Mouse (Mus musculus): ENCODE data around the gene Syngap1. TPM values are rescaled to one million over a fixed set of nuclear protein-coding genes. Genes with fewer than 3 reads are reported as not detected.
A peak's percentile ranks its signal among the peaks of the same experiment; 100 is the strongest.

The Syngap1 gene
- polyA plus RNA-seq, 1 experiment: 136 TPM

DNA sequence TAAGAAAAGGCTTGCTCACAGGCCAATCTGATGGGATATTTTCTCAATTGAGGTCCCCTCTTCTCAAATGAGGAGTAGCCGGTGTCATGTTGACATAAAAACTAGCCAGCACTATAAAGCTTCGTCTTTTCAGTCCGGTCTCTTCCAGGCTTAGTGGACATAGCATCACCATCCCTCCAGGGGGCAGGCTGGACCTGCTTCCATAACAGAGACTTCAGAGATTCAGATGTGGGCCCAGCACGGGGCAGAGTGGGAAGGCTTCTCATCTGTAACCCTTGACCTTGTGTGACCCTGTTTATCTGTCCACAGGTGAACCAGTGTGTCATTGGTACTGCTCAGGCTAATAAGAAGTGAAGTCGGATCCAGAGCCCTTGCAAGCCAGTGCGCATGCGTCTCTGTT, 9.3 kb upstream of the Syngap1 start:
- TF ChIP-seq CTCF (IDR thresholded peaks at IDR 0.05; ENCODE audit: borderline replicate concordance, extremely low read depth, insufficient read depth, insufficient read length): peak; percentile 34; the same call in 1 of the 2 replicates
- peak; percentile 53 for DNase-seq (ENCODE audit: low read depth)

DNA sequence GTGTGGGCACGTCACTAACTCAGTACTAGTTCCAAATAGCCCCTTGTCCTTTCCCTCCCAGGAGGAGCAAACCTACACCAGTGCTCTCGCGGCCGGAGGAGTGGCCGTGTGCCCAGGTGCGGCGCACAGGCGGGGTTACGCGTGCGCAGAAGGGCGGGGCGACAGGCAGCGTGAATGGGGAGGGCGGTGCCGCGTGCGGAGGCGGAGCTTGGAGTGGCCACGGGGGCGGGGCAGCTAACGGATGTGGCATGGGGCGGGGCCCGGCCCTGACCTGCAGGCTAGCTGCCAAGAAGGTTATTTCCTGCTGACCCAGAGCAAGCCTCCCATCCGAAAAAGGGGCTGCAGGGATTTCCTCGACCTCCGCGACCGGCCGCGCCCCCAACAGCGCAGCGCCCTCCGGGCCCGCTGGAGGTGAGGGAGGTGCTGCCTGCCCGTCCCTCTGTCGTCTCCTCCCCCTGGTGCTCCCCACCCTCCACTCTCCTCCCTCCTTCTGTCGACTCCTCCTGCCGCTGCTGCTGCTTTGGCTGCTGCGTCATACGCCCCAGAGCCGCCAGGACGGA, 8.1 kb upstream of the Syngap1 start, which contains the start of gene Phf1:
Gene Phf1 (plus strand): TSS at position 214 of the 560 bp plus-strand sequence.
- DNase-seq (ENCODE audit: low read depth): peak; percentile 94
- TF ChIP-seq POLR2A (IDR thresholded peaks at IDR 0.05; ENCODE audit: borderline replicate concordance, extremely low read depth, insufficient read depth, insufficient read length, poor library complexity, severe bottlenecking) (peak; percentile 52; the same call in 1 of the 2 replicates), CTCF (IDR thresholded peaks at IDR 0.05; ENCODE audit: borderline replicate concordance, extremely low read depth, insufficient read depth, insufficient read length) (no peak)

DNA sequence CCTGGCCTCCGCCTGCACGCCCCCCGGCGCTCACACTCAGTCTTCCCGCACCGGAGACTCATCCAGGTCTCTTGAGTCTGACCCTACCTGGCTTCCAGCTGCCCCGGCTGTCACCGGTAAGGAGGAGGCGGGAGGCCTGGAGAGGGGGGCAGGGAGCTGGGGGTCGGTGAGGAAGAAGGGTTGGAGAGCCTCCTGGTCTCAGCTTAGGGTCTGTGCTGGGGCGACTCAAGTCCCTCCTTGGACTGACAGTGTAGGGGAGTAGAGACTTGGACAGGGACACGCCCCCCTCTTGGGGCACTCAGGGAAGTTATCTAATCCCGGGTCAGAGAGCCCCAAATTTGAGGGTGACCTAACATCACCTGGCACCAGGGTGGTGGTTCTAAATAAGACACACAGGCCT, 7.6 kb upstream of the Syngap1 start:
- no peak for DNase-seq (ENCODE audit: low read depth)
- no peak for TF ChIP-seq POLR2A (IDR thresholded peaks at IDR 0.05; ENCODE audit: borderline replicate concordance, extremely low read depth, insufficient read depth, insufficient read length, poor library complexity, severe bottlenecking)

DNA sequence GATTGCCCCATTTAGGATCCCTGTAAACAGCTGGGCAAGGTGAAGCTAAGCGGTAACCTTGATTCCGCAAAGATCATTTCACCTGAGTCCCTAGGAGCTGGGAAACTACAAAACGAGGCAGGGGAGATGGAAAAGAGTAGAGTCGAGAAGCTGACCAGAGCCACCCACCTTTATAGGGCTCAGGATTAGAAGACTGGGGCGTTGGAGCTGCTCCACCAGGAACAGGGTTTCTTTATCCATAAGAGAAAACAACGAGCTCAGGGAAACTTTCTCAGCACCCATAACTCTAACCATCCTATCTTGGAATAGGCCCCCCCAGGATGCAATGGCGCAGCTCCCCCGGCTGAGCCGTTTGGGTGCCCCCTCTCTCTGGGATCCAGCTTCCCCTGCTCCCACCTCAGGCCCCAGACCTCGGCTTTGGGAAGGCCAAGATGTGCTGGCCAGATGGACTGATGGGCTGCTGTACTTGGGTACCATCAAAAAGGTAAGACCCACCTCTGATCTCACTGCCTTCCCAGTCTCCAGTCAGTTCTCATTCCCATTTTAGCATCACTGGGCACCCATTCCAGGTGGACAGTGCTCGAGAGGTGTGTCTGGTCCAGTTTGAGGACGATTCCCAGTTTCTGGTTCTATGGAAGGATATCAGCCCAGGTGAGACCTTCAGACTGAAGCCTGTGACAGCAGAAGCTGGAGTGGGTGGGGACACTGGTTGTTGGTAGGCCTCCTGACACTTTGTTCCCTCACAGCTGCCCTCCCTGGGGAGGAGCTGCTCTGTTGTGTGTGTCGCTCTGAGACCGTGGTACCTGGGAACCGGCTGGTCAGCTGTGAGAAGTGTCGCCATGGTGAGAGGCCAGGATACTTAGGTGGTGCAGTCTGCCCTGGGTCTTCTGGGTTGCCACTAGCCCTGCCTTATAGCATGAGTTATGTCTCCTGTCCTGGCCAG, 6.9 kb upstream of the Syngap1 start:
- DNase-seq (ENCODE audit: low read depth): no peak
- TF ChIP-seq POLR2A (IDR thresholded peaks at IDR 0.05; ENCODE audit: borderline replicate concordance, extremely low read depth, insufficient read depth, insufficient read length, poor library complexity, severe bottlenecking) (no peak), CTCF (IDR thresholded peaks at IDR 0.05; ENCODE audit: borderline replicate concordance, extremely low read depth, insufficient read depth, insufficient read length) (no peak)

DNA sequence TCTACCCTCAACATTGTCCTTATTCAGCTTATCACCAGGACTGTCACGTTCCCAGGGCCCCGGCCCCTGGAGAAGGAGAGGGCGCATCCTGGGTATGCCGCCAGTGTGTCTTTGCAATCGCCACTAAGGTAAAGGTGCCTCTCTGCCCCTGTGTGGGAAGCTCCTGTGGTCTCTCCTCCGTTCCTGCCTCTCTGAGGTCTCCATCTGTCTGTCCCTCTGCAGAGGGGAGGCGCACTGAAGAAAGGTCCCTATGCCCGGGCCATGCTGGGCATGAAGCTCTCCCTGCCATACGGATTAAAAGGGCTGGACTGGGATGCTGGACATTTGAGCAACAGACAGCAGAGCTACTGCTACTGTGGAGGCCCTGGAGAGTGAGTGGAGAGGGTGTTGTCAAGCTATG, 6.0 kb upstream of the Syngap1 start:
- TF ChIP-seq POLR2A (IDR thresholded peaks at IDR 0.05; ENCODE audit: borderline replicate concordance, extremely low read depth, insufficient read depth, insufficient read length, poor library complexity, severe bottlenecking): no peak
- TF ChIP-seq CTCF (IDR thresholded peaks at IDR 0.05; ENCODE audit: borderline replicate concordance, extremely low read depth, insufficient read depth, insufficient read length): no peak
- DNase-seq (ENCODE audit: low read depth): no peak

DNA sequence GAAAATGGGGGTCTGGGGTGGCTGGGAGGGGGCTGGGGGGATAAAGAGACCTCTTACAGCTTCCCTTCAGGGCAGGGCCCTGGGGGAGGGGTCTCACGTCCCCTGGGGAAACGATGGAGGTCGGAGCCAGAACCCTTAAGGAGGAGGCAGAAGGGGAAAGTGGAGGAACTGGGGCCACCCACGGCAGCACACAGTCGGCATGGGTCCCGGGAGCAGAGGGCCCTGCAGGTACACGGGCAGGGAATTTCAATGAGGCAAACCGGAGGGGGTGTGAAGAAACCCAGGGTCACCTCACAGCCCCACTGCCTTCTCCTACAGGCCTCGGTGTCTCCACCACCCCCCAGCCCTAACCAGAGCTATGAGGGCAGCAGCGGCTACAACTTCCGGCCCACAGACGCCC, 4.6 kb upstream of the Syngap1 start:
- no peak for DNase-seq (ENCODE audit: low read depth)
- no peak for TF ChIP-seq CTCF (IDR thresholded peaks at IDR 0.05; ENCODE audit: borderline replicate concordance, extremely low read depth, insufficient read depth, insufficient read length)
- no peak for TF ChIP-seq POLR2A (IDR thresholded peaks at IDR 0.05; ENCODE audit: borderline replicate concordance, extremely low read depth, insufficient read depth, insufficient read length, poor library complexity, severe bottlenecking)

DNA sequence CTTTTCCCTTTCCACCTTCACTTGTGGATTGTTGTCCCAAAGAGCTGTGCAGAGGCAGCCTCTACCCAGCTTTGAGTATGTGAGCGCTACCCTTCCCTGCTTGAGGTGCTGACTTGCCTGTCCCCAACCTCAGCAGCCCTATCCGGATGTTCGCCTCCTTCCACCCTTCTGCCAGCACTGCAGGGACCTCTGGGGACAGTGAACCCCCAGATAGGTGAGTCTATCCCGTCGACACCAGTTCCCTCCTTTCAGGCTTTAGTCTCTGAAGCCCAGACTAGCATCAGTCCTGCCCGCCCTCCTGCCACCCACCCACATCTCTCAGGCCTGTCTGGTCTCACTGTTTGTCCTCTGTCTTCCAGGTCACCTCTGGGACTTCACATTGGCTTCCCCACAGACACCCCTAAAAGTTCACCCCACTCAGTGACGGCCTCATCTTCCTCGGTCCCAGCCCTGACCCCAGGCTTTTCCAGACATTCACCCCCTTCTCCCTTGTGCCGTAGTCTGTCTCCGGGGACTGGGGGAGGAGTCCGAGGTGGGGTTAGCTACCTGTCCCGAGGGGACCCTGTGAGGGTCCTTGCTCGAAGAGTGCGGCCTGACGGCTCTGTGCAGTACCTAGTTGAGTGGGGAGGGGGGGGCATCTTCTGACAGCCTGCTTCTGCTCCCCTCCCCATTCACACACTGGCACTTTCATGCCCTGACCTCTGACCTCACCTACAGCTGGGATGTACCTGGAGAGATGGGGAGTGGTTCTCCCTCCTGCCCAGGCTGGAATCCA, 3.9 kb upstream of the Syngap1 start:
- no peak for DNase-seq (ENCODE audit: low read depth)
- TF ChIP-seq CTCF (IDR thresholded peaks at IDR 0.05; ENCODE audit: borderline replicate concordance, extremely low read depth, insufficient read depth, insufficient read length) (no peak), POLR2A (IDR thresholded peaks at IDR 0.05; ENCODE audit: borderline replicate concordance, extremely low read depth, insufficient read depth, insufficient read length, poor library complexity, severe bottlenecking) (no peak)

DNA sequence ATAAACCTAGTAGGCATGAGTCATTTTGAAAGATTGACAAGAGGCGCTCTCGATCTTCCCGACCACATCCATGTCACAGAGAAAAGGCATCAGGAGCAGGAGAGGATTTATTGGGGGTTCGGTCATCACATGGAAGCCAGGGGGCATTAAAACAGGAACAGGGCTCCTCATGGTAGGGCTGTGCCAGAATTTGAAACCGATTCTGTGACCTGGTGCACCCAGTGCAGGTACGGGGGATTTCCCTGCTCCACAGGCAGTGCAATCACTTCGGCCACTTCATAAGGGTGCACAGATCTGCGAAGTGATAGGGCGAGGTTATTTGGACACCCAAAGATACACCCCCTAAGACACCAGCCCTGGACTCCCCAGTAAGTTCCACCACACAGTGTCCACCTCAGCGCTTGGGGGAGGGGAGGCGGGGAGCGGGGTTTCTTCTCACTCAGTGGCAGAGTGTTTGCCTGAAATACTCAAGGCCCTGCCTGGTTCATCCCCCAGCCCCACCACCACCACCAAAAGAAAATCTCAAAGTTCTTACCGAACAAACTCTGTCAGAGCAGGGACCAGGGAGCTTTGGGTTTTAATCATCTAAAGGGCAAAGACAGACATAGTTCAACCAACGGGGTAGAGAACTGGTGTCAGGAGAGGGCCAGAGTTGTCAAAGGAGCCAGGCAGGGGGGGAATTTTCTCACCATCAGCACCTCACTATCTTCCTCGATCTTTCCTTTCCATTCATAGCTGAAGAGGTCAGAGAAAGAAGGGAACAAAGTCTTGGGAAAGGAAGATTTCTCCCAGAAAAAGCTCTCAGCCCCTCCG, 3.0 kb upstream of the Syngap1 start:
- no peak for TF ChIP-seq CTCF (IDR thresholded peaks at IDR 0.05; ENCODE audit: borderline replicate concordance, extremely low read depth, insufficient read depth, insufficient read length)
- TF ChIP-seq POLR2A (IDR thresholded peaks at IDR 0.05; ENCODE audit: borderline replicate concordance, extremely low read depth, insufficient read depth, insufficient read length, poor library complexity, severe bottlenecking): no peak
- no peak for DNase-seq (ENCODE audit: low read depth)

DNA sequence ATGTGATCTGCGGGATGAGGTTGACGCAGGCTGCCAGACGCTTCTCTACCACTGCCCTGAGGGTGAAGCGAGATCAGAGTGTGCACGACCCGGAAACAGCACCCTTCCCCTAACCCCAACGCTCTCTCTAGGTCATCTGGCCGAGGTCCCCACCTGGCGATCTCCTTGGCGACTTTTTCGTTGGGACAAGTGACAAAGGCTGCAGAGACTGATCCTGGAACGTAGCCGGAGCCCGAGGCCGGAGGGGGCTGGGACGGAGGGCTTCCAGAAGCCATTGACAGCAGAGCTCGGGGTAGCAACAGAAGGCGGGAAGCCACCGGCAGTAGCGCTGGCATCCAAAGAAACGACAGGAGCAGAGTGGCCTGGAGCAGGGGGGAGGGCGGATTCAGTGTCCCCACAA, 2.3 kb upstream of the Syngap1 start:
- DNase-seq (ENCODE audit: low read depth): no peak
- no peak for TF ChIP-seq POLR2A (IDR thresholded peaks at IDR 0.05; ENCODE audit: borderline replicate concordance, extremely low read depth, insufficient read depth, insufficient read length, poor library complexity, severe bottlenecking)

DNA sequence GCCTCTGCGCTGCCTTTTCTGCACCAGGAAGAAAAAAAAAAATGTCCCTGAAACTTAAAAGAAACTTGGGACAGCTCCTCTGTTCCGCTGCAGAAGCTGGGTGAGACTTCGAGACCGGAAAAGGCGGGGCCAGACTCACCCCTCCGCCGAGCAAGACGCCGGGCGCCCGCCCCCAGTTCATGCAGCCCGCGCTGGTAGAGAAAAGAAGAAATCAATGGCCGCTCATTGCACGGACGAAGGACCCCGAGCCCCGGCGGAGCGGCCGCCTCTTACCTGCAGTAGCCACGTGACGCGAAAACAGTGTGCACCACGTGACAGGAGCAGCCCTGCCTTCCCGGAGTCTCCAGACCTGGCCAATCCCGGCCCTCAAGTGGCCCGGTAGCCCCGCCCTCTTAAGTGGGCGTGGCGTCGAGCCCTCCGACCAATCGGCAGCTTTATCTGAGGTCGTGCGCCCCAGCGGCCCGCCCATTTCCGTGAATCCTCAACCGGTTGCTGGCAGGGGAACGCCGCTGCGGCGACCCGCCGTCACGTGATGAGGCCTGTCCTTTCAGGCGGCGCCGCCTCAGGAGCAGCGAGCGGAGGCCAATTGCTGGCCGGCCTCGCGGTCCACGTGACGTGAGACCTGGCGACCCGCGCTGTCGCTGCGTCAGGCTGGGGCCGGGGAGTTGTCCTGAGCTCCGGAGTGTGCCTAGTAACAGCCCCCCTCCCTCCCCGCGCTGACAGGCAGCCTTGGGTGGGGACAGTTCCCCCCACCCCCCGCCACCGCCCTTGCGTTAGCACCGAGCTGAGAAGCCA, 1.7 kb upstream of the Syngap1 start, which contains the start of gene Cuta:
Gene Cuta (minus strand): TSS at position 392 of the 795 bp plus-strand sequence.
- TF ChIP-seq POLR2A (IDR thresholded peaks at IDR 0.05; ENCODE audit: borderline replicate concordance, extremely low read depth, insufficient read depth, insufficient read length, poor library complexity, severe bottlenecking): peak; percentile 75
- TF ChIP-seq CTCF (IDR thresholded peaks at IDR 0.05; ENCODE audit: borderline replicate concordance, extremely low read depth, insufficient read depth, insufficient read length): no peak
- DNase-seq (ENCODE audit: low read depth): peak; percentile 100
